Mouse (Mus musculus) kidney, adult 2 months (tissue): ENCODE data around the gene Itgb4. TPM values are rescaled to one million over a fixed set of nuclear protein-coding genes. Genes with fewer than 3 reads are reported as not detected.
A peak's percentile ranks its signal among the peaks of the same experiment; 100 is the strongest.

Experiments used
- DNase-seq: peaks from one replicate; pipeline ENCODE4 v3.0.0; 2021
- H3K27ac ChIP-seq: fragments of 200-500 bp; 2 replicates; pipeline ENCODE4 v1.5.1; 2012; ENCODE audit warnings: low read depth, low read length, control low read depth, inconsistent platforms; ENCODE audit not compliant: insufficient read depth
- H3K27me3 ChIP-seq: fragments of 200-500 bp; replicated peaks from 2 replicates; pipeline ENCODE4 v1.6.1; 2012; ENCODE audit warnings: mild to moderate bottlenecking, moderate library complexity, low read length, inconsistent platforms; ENCODE audit not compliant: control insufficient read depth, insufficient read depth
- H3K36me3 ChIP-seq: fragments of 200-500 bp; 2 replicates; pipeline ENCODE4 v1.6.1; 2012; ENCODE audit warnings: mild to moderate bottlenecking, moderate library complexity, low read length, inconsistent platforms; ENCODE audit not compliant: control insufficient read depth, insufficient read depth
- H3K4me1 ChIP-seq: fragments of 200-500 bp; 2 replicates; pipeline ENCODE4 v1.6.1; 2011; ENCODE audit warnings: low read length; ENCODE audit not compliant: control insufficient read depth, insufficient read depth
- H3K4me3 ChIP-seq: fragments of 200-500 bp; 2 replicates; pipeline ENCODE4 v1.5.1; 2011; ENCODE audit warnings: mild to moderate bottlenecking, low read depth, low read length, control low read depth; ENCODE audit not compliant: insufficient read depth
- CTCF ChIP-seq: fragments of 200-500 bp; conservative IDR thresholded peaks from 2 replicates; pipeline ENCODE4 v1.5.1; 2011; ENCODE audit warnings: low read depth, mild to moderate bottlenecking, control low read depth, low read length, moderate library complexity, mixed read lengths; ENCODE audit not compliant: insufficient read depth, insufficient read length
- POLR2A ChIP-seq: fragments of 200-500 bp; IDR thresholded peaks from one replicate; pipeline ENCODE4 v1.6.1; 2011; ENCODE audit warnings: low read depth, low read length, control low read depth
- WGBS: fragments of 180-500 bp; shearing (Covaris S2); methylation state at CpG from one replicate; pipeline ENCODE4 v1.1.7; 2018; 5-methylcytosine and 5-hydroxymethylcytosine counted together
- polyA plus RNA-seq: library from polyadenylated mRNA; depleted of rRNA; stranded (reverse); fragments of >200 nt; gene quantifications from 2 replicates; pipeline ENCODE4 v1.2.3, GENCODE M21; 2012; rRNA removed

The Itgb4 gene
- polyA plus RNA-seq = 5.1 and 5.3 TPM in 2 replicates

DNA sequence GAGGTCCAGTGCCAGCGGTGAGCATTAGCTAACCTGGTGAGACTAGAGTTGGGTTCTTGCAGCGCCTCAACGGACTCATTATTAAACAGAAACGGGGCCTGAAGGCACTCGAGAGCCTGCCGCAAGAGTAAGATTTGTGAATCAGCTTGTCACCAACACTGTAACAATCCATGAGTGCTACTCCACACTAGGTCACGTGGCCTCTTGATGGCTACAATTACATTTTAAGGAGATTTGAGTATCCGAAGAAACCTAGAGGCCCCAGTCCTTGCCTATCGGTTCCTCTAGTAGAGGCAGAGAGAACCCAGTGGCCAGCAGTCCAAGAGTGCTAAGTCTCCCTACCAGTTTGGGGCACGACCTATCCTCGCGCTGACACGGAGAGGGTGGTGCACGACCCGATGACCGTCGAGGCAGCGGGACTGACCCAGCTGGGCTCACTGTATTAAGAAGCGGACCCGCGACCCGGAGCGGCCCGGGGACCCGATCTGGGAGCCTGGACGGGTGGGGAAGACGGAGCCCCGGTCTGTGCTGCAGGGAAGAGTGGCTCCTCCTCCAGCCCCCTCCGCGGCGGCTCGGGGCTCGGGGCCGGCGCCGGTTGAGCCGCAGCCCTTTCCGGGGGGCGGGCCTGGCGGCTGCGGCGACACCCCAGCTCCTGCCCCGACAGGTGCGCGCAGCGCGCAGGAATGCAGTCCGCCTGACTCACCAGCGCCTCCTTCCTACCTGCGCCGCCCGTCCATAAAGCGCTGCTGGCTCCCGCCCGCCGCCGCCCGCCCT is at the start of gene Itgb4:
TSS of gene Itgb4 (plus strand) at position 401 of the 774 bp plus-strand sequence.
- DNase-seq = peak; percentile 61
- H3K27ac ChIP-seq = no peak within 1 kb of the TSS

DNA sequence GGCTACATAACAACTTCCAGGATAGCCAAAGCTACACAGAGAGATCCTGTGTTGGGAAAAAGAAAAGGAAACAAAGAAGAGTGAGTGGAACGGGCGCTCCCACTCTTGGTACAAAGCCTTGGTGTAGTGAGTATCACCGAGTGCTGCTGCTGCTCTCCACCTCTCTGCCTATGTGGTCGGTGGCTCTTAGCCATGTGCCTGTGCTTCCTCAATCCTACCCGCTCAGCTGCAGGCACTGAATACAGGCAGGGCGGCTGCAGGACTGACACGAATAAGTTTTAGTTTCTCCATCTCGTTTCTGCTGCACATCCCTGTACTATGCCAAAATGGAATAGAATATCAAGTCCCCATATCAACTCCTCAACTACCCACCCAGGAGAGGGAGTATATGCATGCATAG is 45.5 kb upstream of the Itgb4 start:
- no peak for DNase-seq
- H3K36me3 ChIP-seq = no peaks in the 10 kb centered on the region
- TF ChIP-seq POLR2A (no peak), CTCF (no peak)
- no peaks in the 10 kb centered on the region for H3K27me3 ChIP-seq
- no peak overlapping the region for H3K4me3 ChIP-seq
- 94% methylated on average over 8 of the region's 8 CpGs for WGBS
- H3K27ac ChIP-seq = no peak overlapping the region
- H3K4me1 ChIP-seq = no peaks in the 10 kb centered on the region; the same call in 1 of the 2 replicates

More for the DNA sequence above, at the start of gene Itgb4:
- Histone ChIP-seq H3K36me3 (no peaks in the 10 kb centered on the region), H3K4me1 (no peaks in the 10 kb centered on the region), H3K27me3 (no peaks in the 10 kb centered on the region), H3K4me3 (peak within 1 kb of the TSS; percentile 33)
- TF ChIP-seq CTCF (peak; percentile 36; the same call in 1 of the 2 replicates), POLR2A (no peak)
- WGBS = 10% methylated on average over 58 of the region's 58 CpGs

DNA sequence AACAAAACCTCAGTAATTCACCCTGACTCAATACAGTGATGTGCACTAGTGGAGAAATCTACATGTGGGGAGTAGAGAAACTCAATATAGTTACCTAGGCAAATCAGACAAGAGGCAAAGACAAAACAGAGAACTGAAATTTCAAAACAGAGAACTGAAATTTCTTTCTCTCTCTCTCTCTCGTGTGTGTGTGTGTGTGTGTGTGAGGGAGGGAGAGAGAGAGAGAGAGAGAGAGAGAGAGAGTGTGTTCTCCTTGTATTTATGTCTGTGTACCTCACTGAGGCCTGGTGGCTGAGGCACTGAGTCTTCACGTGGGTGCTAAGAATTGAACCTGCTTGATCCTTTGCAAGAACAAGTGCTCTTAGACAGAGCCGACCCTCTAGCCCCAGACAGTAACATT is 44.7 kb upstream of the Itgb4 start:
- Histone ChIP-seq H3K36me3 (no peaks in the 10 kb centered on the region), H3K27me3 (no peaks in the 10 kb centered on the region), H3K4me1 (peaks cover 2% of the 10 kb centered on the region; the same call in 1 of the 2 replicates), H3K4me3 (no peak overlapping the region), H3K27ac (no peak overlapping the region)
- 69% methylated on average over 3 of the region's 3 CpGs for WGBS
- no peak for TF ChIP-seq CTCF
- no peak for DNase-seq

DNA sequence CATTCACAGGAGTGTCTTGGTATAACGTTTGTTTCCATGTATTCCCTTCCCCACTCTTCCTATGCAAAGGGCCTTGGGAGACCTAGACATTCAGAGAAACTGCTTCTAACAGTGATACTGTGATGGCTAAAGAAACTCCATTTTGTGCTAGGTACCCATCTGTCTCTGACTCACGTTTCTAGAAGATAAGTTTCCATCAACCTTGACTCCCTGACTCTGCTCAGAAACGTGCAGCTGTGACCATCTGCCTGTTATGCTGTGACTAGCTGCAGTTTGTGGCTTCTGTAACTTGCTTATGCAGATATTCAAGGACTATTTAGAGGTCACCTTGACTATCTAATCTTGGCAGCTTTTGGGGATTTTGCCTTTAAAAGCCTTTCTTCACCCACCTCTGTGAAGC is 43.3 kb upstream of the Itgb4 start:
- 64% methylated on average over 3 of the region's 3 CpGs for WGBS
- TF ChIP-seq POLR2A (no peak), CTCF (no peak)
- DNase-seq = no peak
- Histone ChIP-seq H3K27me3 (no peaks in the 10 kb centered on the region), H3K4me1 (peaks cover 2% of the 10 kb centered on the region; the same call in 1 of the 2 replicates), H3K36me3 (no peaks in the 10 kb centered on the region), H3K4me3 (no peak overlapping the region), H3K27ac (no peak overlapping the region)

DNA sequence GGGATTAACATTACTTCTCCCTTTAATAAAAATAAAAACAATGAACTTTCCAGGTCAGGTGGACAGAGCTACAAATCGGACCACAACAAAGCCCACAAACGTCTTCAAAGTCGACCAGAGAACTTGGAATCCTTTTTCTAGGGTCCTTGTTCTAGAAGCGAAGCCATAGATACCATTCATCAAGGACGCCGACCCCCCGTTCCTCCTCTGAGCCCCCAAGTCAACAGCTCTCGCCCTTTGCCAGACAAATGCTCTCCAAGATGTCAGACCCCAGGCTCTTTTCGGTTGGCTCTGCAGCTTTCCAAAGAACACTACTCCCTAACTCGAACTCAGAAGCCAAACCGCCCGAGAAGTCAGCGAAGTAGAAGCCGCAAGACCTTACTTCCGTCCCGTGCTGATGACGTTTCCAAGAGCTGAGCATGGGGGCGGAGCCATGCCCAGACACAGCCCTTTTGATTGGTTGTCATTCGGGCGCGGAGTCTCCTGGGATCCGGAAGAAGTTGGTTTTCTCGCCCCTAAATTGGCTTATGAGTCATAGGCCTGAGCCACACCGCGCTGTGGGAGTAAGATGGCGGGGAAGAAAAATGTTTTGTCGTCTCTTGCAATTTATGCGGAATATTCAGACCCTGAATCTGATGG is 41.3 kb upstream of the Itgb4 start, which contains the start of the genes Sap30bp and Recql5:
TSS of gene Sap30bp (plus strand) at position 175 of the 639 bp plus-strand sequence.
TSS of gene Recql5 (minus strand) at position 370 of the 639 bp plus-strand sequence.
- Histone ChIP-seq H3K27ac (no peak within 1 kb of the TSS), H3K4me3 (peak within 1 kb of the TSS; percentile 87), H3K4me1 (peaks cover 2% of the 10 kb centered on the region; the same call in 1 of the 2 replicates), H3K27me3 (no peaks in the 10 kb centered on the region), H3K36me3 (no peaks in the 10 kb centered on the region)
- TF ChIP-seq POLR2A = no peak
- TF ChIP-seq CTCF = no peak
- under 1% methylated on average over 28 of the region's 28 CpGs for WGBS
- DNase-seq = peak; percentile 99

DNA sequence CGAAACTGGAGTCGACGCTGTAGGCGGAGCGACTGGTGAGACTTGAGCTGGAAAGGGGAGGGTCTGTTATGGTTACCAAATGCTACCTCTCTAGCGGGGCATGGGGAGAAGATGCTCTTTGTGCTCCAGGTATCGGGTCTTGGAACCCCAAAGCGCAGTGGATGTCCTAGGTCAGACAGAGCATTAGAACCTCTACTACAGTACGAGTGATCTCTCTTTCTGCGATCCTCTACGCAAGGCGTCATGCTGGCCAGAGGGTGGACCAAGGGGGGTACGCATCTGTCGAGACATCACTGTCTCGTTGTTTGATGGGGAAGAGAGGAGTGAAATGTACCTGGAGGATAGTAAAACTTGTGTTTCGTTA is 40.8 kb upstream of the Itgb4 start:
- Histone ChIP-seq H3K4me3 (peak overlapping the region; percentile 87), H3K4me1 (peaks cover 2% of the 10 kb centered on the region; the same call in 1 of the 2 replicates), H3K27me3 (no peaks in the 10 kb centered on the region), H3K27ac (no peak overlapping the region), H3K36me3 (no peaks in the 10 kb centered on the region)
- under 1% methylated on average over 16 of the region's 16 CpGs for WGBS
- no peak for DNase-seq
- TF ChIP-seq POLR2A = no peak

DNA sequence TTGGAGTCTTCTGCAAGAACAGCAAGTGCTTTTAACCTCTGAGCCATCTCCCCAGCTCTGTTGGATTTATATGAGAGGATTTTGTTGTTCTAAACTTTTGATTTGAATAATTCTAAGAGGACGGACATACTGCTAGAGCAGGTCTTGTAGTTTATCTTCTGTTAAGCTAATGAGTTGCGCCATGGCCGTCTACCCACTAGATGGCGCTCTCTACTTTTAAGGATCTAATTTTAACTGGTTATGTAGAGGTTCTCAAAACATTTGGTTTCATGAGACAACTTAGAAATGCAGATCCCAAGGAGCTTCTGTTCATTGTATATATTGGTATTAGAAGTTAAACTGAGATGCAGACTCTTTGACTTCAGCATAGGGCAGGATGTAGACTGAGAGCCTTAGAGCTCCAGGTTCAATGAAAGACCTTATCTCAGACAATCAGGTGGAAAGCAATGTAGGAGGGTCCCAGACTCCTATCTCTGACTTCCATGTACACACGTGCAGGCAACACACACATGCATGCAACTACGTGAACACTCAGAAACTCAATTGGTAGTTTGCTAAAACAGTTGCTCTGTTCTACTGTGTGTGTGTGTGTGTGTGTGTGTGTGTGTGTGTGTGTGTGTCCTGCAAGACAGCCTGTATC is 34.7 kb upstream of the Itgb4 start:
- H3K36me3 ChIP-seq = no peaks in the 10 kb centered on the region; the same call in none of the 2 replicates
- H3K27ac ChIP-seq = no peak overlapping the region
- H3K4me3 ChIP-seq = no peak overlapping the region
- H3K27me3 ChIP-seq = no peaks in the 10 kb centered on the region
- WGBS = 37% methylated on average over 6 of the region's 6 CpGs
- TF ChIP-seq CTCF = peak; percentile 47
- no peak for TF ChIP-seq POLR2A
- no peaks in the 10 kb centered on the region for H3K4me1 ChIP-seq
- DNase-seq = peak; percentile 73
